Mouse (Mus musculus): ENCODE data around the gene Rorc. TPM values are rescaled to one million over a fixed set of nuclear protein-coding genes. Genes with fewer than 3 reads are reported as not detected.

Rorc gene
- total RNA-seq, 1 experiment from 2014 or later, result 21.3 TPM

DNA sequence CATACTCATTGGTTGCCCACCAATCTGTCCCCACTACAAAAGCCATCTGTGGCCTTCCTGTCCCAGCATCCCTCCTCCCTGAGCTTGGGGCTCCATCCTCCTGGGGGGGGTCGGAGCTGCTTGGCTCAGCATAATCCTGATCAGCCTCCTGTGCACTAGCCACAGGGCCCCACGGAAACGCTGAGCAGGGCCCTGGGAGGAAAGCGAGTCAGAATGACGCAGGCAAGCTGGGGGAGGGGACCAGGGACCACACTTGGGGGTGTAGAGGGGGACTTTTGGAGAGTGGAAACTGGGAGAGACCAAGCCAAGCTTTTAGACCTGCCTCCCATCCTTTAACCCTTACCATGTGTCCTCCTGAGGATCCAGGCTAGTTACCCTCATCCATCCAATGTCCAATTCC is 3.3 kb downstream of the Rorc start:
- DNase-seq, result no peak

DNA sequence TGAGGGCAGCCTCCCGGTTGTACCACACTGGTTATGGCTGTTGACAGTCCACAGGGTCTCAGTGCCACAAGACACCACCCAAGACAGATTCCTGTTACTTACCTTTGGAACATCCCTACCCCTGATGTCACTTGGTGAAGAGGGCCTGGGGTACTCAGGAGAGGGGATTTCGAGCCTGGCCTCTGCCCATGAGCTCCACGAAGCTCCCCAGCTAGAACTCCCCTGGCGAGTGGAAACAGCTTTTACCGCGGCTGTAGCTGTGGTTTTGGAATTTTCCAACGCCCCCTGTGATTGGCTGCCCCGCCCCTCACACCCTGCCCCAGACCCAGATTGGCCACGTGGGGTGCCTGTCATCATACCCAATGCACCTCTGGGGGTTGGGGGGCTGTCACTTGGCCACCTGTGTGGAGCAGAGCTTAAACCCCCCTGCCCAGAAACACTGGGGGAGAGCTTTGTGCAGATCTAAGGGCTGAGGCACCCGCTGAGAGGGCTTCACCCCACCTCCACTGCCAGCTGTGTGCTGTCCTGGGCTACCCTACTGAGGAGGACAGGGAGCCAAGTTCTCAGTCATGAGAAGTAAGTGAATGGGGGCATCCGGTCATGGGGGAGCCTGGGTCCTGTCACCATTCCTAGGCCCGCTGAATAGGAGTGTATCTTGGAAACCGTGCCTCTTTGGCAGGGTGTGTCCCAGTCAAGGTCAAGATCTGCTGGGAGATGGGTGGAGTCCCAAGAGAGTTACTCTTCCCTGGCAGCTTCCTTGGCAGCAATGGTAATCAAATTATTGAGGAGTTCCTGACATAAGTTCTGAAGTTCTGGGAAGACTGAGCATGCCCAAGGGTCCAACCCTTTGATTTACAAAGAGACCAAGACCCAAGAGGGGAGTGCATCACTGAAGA is 4.7 kb downstream of the Rorc start:
- DNase-seq, result no peak

DNA sequence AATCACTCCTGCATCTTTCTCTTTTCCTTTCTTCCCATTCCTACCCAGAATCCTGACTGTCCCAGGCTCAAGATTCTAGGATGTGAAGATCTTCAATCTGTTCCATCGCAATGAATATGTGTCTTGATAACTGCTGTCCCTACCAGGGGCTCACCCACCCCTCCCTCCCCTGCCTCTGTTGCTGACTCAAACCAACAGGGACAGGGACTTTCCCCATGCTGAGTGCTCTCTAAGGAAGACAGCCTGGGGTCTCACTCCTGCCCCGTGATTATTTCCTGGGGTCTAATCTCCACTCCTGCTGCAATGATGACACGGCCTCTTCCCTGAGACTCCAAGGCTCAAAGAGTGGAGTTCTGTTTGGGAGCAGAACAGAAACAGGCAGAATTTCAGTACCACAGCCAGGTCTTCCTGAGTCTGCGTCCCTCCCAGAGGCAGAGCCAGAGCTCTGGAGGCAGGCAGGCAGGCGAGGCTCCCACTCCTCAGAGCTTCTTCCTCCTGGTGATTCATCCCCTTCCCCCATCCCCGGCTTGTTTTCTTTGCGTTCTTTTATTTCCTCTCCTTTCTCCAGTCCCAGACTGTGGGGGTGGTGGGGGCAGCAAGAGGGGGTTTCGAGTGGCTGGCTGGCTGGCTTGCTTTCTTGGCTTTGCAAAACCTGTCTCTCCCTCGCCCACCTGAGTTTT is 7.4 kb downstream of the Rorc start:
- no peak for DNase-seq

DNA sequence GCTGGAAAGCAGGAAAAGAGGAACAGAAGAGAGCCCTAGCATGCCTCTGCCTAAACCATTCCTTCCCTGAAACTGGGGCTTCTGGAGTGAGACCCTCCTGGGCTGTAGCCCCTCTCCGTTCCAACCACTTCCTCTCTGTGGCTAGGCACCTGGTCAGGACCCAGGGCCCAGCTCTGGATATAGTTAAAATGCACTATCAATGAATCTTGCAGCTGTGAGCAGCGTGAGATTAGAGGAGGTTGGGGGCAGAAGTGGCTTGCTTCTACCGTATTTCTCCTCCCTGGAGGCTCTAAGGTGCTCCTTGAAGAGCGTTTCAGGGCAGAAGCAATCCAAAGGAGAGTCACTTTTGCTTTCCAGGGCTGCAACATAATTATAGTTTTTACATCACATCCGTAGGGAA is 9.7 kb downstream of the Rorc start:
- DNase-seq, result no peak

DNA sequence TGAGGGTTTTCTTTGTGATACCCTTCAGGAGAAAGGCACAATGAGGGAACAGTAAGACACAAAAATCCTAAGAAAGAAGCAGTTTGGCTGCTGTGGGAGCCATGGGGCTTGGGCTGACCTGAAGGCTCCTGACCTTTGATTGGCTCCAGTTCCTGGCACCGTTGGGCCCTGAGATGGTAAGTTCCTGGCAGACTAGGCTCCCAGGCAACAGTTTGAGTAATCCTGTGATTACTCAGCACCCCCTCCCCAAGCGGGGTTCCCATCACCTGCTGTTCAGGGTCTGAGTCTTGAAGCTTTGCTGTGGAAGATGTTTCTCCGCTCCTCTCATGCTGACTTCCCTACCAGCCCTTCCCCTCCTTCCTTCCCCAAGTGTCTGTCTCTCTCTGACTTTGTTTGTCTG is 10.9 kb downstream of the Rorc start:
- DNase-seq, result peak; percentile 43

DNA sequence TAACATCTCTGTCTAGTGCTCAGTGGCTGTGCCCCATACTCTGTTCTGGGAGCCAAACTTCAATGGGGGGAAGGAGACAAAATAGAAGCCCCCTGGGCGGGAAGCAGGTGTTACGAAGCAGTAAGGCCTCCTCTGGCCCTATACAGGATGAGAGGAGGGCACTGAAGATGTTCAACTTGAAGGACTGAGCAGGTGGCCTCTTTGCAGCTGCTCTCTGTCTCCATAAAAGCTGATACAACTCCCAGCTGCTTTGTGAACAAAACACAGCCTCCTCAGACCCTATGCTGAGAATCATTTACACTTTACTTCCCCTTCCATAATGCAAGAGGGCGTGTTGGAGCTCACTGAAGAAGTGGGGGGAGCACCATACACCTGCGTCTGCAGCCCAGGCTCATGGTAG is 14.1 kb downstream of the Rorc start:
- DNase-seq, result no peak

DNA sequence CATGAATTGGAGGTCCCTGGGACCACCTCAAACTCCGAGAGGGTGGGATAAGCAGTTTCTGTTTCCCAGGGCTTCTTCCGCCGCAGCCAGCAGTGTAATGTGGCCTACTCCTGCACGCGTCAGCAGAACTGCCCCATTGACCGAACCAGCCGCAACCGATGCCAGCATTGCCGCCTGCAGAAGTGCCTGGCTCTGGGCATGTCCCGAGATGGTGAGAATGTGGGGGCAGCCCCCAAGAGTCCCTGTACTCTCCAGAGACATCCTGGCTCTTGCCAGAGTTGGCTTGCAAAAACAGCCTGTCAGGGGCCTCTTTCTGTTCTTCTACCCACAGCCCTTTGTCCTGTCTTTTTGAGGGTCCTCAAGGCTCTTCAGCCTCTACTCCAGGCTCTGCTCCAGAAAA is 14.8 kb downstream of the Rorc start:
- no peak for DNase-seq

DNA sequence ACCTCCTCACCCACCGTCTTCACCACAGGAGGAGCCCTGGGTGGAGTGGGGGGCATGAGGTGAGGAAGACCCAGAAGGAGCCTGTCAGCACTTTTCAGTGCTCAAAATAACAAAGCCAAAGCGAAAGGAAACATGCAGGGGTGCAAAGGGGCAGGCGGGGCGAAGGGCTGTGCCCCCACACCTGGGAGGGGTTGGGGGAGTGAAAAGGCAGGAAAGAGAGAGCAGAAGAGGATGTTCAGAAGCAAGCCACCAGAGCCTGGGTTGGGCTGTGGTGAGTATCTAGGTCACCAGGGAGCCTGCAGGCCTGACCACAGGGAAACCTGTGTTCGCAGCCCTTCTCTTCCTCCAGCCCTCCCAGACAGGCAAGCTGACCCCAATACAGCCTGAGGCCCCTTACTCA is 15.5 kb downstream of the Rorc start:
- no peak for DNase-seq

DNA sequence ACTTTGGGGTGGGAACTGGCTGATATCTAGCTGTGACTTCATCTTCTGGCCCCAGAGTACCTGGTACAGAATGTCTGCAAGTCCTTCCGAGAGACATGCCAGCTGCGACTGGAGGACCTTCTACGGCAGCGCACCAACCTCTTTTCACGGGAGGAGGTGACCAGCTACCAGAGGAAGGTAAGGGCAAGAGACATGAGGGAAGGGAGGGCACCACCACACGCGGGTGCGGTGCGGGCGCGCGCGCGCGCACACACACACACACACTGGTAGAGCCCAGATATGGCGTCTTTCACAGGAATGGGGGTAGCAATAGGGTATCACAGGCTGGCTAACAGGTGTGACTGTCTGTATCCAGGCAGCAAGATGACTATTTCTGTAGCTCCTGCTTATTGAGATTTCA is 16.8 kb downstream of the Rorc start:
- DNase-seq, result no peak

DNA sequence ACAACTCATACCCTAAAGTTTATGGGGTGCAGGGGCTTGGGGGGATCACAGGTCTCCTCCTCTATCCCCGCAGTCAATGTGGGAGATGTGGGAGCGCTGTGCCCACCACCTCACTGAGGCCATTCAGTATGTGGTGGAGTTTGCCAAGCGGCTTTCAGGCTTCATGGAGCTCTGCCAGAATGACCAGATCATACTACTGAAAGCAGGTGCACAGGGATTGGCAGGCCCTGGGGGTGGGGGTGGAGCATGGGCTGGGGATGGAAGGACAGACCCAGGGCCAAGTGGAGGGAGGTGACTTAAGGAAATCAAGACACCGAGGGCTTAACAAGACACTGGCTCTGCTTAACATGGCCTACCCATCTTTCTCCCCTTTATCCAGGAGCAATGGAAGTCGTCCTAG is 18.4 kb downstream of the Rorc start:
- no peak for DNase-seq

DNA sequence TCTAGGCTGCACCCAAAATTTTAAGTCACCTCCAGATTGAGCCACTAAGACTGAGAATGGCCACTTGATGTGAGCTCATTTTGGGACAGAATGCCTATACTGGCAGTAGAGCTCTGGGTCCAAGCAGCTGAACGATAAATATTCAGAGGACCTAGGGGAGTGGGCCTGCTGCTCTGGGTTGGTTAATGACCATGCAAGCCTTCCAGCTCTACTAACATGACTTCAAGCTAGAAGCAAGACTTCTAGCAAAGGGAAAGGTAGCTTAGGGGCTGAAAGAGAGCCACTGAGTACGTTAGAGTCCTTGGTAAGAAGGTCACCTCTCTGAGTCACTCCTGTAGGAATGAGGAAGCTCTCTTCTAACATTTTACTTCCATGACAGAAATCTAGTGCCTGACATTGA is 19.5 kb downstream of the Rorc start:
- DNase-seq, result no peak

DNA sequence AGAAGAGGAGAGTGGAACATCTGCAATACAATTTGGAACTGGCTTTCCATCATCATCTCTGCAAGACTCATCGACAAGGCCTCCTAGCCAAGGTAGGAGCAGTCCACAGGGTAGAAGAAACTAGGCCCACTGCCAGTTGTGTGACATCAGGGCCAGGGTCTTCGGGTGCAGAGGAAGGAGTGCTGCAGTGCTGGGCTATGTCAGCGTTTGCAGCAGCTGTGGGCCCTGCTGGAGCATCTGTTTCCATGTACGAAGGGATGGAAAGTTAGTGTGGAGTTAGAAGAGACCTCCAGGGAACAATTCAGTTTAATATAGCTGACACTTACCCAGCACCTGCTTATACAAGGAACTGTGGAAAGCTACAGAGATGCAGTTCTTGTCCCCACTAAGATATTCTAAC is 20.5 kb downstream of the Rorc start:
- DNase-seq, result no peak

DNA sequence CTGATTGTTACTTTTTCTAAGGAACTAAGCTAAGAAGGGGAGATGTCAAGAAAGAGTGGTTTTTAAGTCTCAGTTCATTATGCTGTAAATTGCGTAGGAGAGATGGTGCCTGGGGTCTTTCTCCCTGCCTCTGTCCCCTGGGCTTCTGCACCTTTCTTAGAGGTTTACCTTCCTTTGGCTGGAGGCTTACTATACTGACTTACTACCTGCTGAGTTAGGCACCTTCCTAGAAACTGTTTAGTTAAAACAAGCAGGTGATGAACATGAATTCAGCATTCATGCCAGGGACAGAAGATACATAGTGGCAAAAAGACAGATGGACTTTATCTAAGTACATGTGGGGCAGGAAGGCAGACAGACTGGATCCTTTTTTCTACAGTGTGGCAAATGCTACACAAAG is 23.7 kb downstream of the Rorc start:
- no peak for DNase-seq

DNA sequence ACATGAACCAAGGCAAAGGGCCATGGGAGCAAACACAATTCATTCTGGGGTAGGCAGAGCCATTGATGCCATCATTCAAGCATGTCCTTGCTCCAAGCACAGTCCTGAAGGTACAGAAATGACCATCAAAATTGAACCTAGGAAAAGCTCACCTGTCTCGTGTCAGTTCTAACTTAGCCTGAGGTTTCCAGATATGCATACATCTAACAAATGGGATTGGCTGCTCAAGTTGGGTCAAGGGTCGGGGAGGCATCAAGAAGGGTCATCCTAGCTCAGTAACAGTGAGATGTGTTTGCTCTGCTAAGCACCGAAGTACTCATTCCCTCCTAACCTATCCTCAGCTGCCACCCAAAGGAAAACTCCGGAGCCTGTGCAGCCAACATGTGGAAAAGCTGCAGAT is 24.3 kb downstream of the Rorc start:
- no peak for DNase-seq

DNA sequence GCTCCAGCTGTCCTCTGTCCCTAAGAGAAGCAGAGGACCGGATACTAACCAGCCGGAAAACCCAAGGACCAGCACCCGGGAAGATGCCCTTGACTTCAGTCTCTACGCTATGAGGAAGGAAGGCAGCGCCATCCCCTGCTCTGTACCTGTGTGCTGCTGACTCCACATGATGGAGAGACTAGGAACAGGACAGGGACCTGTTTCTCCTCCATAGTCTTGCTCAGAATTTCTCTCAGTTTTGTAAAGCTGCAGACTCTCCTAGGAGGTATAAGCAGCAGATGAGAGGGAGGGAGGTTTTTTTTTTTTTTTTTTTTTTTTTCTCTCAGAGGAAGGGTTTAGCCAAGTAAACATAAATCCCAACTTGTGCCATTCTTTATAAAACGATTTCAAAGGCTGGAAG is 25.6 kb downstream of the Rorc start, which contains the start of gene Lingo4:
Gene Lingo4 (plus strand): TSS at position 301 of the 400 bp plus-strand sequence.
- no peak for DNase-seq

DNA sequence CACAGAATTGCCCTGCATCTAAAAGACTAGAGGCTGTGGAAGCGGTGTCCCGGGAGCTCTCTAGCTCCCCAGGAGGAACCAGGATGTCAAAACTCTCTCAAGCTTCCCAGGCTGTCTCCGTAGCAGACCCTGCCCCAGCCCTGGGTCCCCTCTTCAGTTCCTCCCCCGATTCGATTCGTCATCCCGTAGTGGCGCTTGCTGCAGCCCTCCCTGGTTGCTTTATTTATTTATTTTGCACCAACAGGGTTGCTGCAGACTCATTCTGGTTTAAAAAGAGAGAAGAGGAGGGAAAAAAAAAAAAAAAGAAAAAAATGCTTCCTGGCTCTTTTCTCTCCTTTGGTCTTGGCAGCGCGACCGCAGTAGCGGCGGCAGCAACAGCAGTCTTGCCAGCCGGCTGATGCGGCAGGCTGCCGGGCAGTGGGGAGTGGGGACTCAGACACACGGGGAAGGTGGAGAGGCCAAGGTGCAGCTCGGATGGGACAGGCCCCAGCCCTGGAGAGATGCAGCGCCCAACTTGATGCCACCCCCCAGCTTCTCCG is 26.4 kb downstream of the Rorc start:
- peak; percentile 58 for DNase-seq

DNA sequence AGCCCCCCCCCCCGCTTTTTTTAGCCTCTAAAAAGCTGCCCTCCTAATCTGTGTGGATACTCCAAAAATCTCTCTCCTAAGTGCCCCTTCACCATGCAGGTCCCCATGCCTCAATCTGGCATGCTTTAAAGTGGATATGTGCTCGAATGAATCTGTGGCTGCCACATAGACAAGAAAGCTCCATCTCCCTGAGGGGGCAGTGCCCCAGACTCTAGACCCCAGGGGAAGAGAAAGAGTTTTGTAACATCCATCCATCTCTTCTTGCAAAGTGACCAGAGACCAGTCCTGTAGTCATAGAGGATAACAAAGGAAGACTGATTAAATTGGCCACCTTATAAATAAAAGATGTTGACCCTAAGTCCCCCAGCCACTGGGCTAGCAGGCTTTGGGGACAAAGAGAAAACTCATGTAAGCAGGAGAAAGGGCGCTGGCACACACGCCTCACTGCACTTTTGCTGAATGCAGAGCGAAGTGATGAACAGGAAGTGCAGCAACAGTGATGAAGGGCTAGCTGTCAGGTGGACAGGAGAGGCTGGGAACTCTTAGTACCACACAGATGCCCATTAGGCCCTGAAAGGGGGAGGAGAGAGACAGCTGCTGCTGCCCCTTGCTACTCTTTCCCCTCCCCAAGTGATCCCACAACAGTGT is 27.2 kb downstream of the Rorc start:
- no peak for DNase-seq

DNA sequence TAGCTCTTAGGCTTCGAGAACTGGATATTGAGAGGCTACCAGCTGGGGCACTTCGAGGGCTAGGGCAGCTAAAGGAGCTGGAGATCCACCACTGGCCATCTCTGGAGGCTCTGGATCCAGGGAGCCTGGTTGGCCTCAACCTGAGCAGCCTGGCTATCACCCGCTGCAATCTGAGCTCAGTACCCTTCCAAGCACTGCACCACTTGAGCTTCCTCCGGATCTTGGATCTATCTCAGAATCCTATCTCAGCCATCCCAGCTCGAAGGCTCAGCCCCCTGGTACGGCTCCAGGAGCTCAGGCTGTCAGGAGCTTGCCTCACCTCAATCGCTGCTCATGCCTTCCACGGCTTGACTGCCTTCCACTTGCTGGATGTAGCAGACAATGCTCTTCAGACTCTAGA is 29.9 kb downstream of the Rorc start:
- no peak for DNase-seq

DNA sequence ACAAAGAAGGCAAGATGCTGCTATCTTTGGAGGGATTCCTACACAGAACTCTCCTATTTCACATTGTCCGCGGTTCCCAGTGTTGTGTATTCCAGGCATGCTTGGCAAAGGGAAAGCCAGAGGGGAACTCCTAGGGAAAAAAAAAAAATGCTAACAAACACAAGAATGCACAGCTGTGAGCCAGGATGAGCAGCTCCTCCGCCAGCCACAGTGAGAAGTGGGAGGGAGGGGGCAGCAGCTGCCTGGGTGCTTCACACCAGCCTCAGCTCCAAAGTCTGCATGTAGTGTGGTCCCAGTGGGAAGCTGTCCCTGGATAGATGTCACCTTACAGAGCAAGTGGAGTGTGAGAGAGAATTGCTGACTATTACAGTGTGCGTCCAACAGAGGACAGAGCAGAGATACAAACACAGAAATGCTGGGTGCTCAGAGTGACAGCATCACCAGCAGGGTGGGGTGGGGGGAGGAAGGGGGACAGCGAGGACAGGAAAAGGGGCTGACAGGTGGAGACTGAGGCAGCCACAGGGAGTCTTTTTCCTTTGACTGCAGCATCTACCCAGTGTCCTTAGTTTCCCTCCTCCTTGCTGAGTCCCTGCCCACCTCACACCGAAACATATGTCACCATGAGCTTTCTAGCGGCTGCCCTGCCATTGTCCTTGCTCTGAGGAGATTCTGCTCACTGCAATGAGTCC is 31.9 kb downstream of the Rorc start:
- DNase-seq, result no peak

DNA sequence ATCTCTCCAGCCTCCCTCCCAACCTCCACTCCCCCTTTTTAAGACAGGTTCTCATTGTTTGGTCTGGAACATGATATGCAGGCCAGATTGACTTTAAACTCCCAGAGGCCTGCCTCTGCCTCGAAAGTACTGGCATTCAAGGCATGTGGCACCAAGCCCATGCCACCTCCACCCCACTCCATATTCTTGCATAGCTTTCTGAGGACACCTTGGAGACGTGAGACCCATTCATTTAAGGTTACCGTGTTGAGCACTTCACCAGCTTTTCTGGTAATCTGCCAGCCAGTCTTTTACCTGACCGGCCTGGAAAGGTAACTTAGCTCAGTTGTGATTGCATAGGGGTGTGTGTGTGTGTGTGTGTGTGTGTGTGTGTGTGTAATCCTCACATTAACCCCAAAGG is 33.0 kb downstream of the Rorc start:
- no peak for DNase-seq

DNA sequence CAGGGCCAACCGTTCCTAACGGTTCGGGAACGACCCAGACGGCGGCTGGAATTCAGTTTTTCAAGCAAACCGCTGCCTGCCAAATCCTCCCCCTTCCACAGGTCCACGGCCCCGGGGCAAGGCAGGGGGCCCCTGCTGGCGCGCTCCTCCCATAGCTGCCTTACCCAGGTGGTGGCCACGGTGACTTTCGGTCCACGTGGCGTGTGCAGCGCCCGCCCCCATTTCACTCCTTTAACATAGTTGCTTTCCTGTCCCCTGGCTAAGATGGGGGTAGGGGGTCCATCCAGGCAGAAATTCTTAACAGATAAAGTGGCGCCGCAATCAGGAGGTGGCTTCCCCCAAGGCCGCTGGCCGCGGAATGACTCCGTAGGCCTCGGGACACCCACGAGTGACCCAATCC is 39.9 kb downstream of the Rorc start:
- DNase-seq, result no peak

DNA sequence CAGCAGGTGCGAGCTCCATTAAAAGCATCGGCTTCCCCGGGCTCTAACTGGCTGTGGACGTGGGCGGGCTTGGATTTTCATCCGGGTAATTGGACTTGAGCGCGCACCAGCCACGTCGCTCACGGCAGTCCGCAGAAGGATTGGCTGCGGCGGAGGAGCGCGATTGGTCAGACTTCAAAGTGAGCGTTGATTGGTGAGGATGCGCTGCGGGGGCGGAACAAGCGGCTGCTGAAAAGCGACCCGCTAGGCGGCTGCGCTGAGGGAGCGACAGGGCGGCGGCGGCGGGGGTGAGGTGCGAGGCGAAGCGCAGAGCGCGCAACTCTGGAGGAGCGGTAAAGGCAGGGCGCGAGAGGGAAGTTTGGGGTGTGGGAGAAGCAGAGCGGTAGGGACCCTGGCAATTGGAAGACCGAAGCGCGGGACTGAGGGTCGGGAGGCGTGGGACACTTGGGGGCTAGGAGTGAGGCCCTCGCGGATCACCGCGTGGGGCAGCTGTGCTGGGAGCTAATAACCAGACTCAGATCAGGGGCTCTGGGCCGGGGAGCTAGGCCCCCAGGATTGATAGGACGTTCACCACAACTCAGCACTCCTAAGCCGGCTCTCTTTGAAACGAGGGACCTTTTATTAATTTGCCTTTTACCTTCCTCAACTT is 40.6 kb downstream of the Rorc start, which contains the start of gene Tdrkh:
Gene Tdrkh (plus strand): TSS at position 243 of the 649 bp plus-strand sequence.
- DNase-seq, result peak; percentile 97

Data from adrenal gland, postnatal 14 days (tissue).